Mouse (Mus musculus): ENCODE measurements around the gene Gm26602.

The Gm26602 gene

DNA sequence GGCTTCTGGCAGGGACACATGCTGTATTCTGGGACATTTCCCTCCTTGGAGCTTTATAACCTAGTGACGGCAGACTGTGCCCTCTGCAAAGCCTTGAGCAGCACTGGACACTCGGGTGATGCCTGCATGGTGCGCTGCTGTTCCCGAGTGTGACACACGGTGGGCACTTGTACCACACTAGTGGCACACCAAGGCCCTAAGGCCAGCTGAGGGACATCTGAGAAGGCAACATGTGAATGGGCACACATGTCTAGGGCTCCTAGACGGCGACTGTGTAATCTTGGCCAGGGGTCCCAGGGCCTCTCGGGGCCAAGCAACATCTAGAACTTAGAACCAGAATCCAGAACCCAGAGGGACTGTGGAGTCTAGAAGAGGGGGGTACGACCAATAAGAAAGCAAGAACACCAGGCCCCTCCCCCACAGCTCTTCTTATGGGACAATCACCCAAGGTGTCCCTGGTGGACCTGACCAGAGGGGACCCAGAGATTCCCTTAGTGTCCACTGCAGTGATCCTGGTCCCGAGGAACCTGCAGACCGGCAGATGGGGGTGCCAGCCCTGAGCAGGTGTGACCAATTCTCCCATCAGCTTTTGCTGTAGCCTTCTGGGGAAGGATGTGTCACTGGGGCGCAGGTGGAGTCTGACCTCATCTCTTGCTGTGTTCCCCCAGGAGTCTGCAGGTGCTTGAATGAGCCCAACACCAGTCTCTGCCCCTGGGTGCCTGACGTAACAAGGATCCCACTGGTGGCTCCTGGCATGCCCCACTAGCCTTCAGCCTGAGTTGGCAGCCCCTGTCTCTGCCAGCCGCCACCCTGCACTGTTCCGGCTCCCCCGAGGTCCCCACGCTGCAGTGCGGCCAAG, 19.5 kb downstream of the Gm26602 start:
- CTCF ChIA-PET = interaction anchor here in 2 of 4 experiments (0.6 to 1.3 kb wide), 5 partner anchors 27 to 235 kb away, joined by 3 to 7 read pairs (median 4); partner anchors contain the start of gene Wdr18 (in 1 of the 2)
- POLR2A ChIA-PET = interaction anchor here in 3 of 4 experiments (0.6 to 1.2 kb wide), 4 partner anchors 21 to 238 kb away, joined by 3 to 4 read pairs (median 3); partner anchors contain the start of gene Med16 (in 1 of the 3)

DNA sequence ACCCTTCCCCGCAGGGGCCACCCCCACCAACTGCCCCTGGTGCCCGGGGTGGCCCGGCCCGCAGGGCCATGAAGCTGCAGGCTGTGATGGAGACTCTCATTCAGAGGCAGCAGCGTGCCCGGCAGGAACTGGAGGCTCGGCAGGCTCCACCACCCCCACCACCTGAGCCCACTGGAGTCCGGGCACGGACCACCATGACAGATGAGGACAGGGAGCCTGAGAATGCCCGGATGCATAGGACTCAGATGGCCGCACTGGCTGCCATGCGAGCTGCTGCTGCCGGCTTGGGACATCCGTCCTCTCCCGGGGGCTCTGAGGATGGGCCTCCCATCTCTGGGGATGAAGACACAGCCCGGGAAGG, 20.1 kb downstream of the Gm26602 start:
- CTCF ChIA-PET = interaction anchor here in 1 of 4 experiments (1.2 to 1.3 kb wide), 2 partner anchors 27 to 234 kb away, joined by 3 to 6 read pairs; no protein-coding TSS in a partner anchor

DNA sequence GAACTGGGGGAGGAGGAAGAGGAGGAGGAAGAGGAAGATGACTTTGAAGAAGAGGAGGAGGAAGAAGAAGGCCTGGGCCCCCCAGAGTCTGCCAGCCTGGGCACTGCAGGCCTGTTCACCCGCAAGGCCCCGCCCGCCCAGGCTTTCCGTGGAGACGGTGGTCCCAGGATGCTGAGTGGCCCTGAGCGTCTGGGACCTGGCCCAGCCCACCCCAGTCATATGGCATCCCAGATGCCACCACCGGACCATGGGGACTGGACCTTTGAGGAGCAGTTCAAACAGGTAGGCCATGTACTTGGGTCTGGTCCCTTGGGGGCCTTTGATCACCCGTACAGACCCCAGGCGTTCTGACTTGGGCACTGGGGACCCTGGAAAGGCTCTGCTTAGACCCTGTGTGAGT, 21.1 kb downstream of the Gm26602 start:
- ChIA-PET CTCF (interaction anchor here in 1 of 4 experiments (1.3 kb wide), 1 partner anchor 28 kb away, joined by 3 read pairs; the partner anchor contains the start of gene Wdr18), POLR2A (interaction anchor here in 3 of 4 experiments (0.7 to 1.6 kb wide), 3 partner anchors 15 to 209 kb away, joined by 3 read pairs; partner anchors contain the start of genes Cbarp (in 1 of the 3) and Kiss1r (in 1 of the 3))

More for the DNA sequence above, 20.1 kb downstream of the Gm26602 start:
- POLR2A ChIA-PET = interaction anchor here in 1 of 4 experiments (1.1 kb wide), 1 partner anchor 200 kb away, joined by 3 read pairs; no protein-coding TSS in a partner anchor

DNA sequence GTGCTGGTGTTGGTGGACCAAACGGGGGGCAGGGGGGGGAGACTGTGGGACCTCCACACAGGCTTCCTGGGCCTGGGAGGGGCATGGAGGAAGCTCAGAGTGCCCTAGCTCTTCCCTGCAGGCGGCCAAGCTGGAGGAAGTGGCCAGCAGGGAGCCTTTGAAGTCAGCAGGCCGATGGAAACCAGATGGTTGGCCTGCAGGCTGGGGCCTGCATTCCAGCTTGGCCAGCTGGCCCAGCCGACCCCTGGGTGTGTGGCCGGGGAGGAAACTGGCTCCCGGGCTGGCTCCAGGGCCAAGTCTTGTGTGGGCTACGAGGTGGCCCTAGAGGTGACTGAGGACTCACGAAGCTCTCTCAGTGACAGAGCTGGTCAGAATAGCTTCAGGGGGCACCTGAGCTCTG, 22.1 kb downstream of the Gm26602 start:
- POLR2A ChIA-PET = interaction anchor here in 3 of 4 experiments (0.6 to 2.3 kb wide), 7 partner anchors 16 to 235 kb away, joined by 3 to 7 read pairs (median 3); partner anchors contain the start of genes Kiss1r (in 1 of the 3), Med16 (in 1 of the 3), Ptbp1 (in 1 of the 3) and Wdr18 (in 1 of the 3)
- CTCF ChIA-PET = interaction anchor here in 3 of 4 experiments (0.5 to 1.4 kb wide), 4 partner anchors 8 to 232 kb away, joined by 3 to 4 read pairs (median 3); partner anchors contain the start of gene Wdr18 (in 1 of the 3)

DNA sequence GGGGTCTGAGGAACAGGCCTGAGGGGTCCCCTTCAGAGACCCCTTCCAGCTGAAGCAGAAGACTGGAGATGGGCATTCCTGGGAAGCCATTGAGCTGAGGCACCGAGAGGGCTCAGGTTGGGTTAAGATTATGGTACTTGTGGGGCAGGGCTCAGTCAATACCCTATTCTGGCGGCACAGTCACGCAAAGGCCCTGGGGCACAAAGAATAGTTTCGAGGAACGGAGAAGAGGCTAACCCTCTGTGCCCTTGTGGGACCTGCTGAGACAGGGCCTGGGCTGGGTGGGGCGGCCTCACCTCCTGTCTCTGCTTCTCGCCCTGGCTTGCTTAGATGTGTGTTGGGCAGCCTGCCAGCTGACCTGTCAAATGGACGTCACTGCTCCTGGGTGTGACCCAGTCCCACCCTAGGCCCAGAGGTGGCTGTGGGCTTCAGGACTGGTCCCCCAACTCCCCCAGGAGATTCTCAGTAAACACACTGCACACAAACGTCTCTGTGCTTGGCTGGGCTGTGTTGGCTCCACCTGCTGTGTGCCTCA, 22.6 kb downstream of the Gm26602 start:
- POLR2A ChIA-PET = interaction anchor here in 3 of 4 experiments (0.6 to 2.3 kb wide), 7 partner anchors 17 to 235 kb away, joined by 3 to 7 read pairs (median 3); partner anchors contain the start of genes Kiss1r (in 1 of the 3), Med16 (in 1 of the 3), Ptbp1 (in 1 of the 3) and Wdr18 (in 1 of the 3)

DNA sequence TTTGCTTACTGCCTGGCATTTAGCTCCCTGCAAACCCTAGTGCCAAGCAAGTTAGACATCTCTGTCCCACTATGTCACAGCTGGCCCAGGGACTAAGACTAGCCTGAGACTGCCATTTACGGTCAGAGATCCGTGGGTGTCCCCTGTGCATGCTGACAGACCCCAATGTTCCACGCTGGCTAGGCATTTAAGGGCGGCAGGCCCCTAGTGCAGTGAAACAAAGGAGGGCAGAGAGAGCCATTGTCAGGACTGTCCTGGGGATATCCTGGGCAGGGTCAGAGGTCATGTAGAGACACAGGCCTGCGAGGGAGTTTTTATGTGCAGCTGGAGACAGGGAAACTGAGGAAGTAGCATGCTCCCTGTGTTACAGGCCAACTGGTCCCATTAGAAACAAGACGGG, 23.2 kb downstream of the Gm26602 start:
- ChIA-PET POLR2A (interaction anchor here in 2 of 4 experiments (0.5 to 2.3 kb wide), 5 partner anchors 25 to 234 kb away, joined by 3 to 7 read pairs (median 4); partner anchors contain the start of genes Med16 (in 1 of the 2) and Wdr18 (in 1 of the 2)), CTCF (interaction anchor here in 1 of 4 experiments (1.4 kb wide), 1 partner anchor 9 kb away, joined by 4 read pairs; no protein-coding TSS in a partner anchor)

More for the DNA sequence above, 22.6 kb downstream of the Gm26602 start:
- CTCF ChIA-PET = interaction anchor here in 3 of 4 experiments (0.5 to 1.4 kb wide), 3 partner anchors 9 to 232 kb away, joined by 3 to 4 read pairs (median 3); no protein-coding TSS in a partner anchor

DNA sequence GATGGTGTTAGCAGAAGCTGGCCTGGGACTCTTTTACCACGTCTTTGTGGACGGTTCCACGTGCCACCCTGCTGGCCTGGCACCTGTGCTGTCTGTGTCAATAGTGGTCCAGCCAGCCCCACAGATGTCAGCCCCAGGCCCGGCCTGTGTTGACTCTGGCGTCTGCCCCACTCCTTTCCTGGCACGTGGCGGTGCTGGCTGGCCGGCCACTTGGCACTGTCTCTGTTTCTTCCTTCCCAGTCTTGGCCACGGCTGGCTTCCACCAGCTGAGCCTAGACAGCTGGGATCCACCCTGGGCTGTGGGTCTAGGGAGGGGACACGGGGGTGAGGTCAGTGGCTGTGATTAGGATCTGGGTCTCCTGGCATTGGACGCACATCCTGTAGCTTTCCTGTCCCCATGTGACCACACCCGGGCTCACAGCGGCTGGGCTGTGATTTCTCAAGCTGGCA, 23.6 kb downstream of the Gm26602 start:
- CTCF ChIA-PET = interaction anchor here in 1 of 4 experiments (0.7 kb wide), 1 partner anchor 320 kb away, joined by 3 read pairs; the partner anchor contains the start of gene C2cd4c

DNA sequence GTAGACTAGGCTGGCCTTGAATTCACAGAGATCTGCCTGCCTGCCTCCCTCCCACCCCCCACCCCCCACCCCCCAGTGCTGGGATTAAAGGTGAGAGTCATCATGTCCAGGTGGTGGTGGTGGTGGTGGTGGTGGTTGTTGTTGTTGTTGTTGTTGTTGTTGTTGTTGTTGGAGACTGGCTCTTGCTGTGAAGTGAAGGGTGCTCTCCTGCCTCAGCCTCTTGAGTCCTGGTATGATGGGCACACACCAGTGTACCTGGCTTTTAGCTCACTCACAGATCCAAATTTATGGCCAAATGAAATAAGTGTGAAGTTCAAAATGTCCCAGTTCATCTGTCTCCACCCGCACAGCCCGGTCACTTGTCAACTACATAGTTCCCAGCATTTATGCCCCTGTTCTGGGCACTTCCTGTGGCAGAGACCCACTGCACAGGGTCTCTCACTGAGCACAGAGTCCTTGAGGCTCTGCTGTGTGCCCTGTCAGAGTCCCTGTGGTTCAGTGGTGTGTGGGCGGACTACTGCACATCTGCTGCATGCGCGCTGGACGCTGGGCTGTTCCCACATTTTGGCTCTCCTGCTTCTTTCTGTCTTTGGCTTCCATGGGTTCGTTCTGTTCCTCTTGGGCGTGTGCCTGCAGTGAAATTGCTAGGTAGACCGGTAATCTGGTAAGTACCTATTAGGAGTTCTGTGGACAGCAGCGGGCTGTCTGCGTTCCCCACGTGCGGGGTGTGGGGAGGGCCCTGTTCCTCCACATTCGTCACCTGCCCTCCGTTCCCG, 24.3 kb downstream of the Gm26602 start:
- POLR2A ChIA-PET = interaction anchor here in 2 of 4 experiments (0.8 to 2.3 kb wide), 5 partner anchors 9 to 233 kb away, joined by 3 to 7 read pairs (median 5); partner anchors contain the start of genes Med16 (in 1 of the 2) and Wdr18 (in 1 of the 2)
- CTCF ChIA-PET = interaction anchor here in 1 of 4 experiments (0.7 kb wide), 1 partner anchor 321 kb away, joined by 3 read pairs; the partner anchor contains the start of gene C2cd4c

More for the DNA sequence above, 23.6 kb downstream of the Gm26602 start:
- POLR2A ChIA-PET = interaction anchor here in 2 of 4 experiments (1.5 to 2.3 kb wide), 4 partner anchors 25 to 233 kb away, joined by 3 to 7 read pairs (median 5); partner anchors contain the start of genes Med16 (in 1 of the 2) and Wdr18 (in 1 of the 2)

DNA sequence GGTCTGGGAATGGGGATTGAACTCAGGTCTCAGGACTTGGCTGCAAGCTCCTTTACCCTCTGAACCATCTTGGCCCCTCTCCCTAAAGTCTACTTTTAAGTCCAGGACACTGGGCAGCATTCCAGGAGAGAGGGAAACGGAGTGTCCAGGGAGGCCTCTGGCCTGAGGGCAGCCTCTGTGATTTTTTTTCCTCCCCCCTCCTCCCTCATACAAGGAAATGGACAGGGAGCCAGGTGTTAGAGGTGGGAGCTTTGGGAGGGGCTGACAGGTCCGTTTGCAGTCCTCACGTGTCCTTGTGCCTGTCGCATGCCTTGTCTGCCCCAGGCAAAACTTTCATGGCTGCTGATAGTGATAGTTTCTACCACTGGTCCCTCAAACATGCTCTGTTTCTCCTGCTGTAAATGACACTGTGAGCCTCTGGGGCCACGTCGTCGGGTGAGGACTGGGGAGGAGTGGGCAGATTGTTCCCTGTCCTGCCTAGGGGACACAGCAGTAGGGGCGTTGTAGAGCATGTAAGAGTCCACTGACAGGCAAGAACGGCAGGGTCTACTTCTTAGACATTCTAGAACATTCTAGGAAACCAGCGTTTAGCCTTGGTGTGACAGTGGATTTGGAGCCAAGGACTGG, 25.7 kb downstream of the Gm26602 start:
- CTCF ChIA-PET = interaction anchor here in 1 of 4 experiments (0.7 kb wide), 1 partner anchor 22 kb away, joined by 3 read pairs; no protein-coding TSS in a partner anchor

DNA sequence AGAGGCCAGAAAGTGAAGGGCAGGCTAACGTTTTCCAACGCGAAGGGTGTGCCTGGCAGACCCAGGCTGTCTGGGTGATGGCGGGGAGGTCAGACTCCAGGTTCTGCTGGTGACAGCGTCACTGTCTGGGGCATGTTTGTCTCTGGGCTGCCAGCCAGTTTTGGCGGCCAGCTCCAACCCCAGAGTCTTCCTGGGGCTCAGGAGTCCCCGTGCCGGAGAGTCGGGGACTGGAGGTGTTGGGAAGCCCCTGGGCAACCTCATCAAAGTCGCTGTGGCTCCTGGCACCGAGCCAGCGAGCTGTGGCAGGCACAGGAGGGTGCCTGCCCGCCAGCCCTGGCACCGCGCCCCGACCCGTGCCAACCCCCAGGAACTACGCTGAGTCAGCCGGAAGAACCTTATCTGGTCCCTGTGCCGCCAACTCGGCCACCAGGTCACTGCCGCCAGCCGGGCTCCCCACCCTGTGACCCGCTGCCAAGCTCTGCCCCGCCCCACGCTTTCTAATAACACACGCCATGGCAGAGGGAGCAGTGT, 26.3 kb downstream of the Gm26602 start:
- CTCF ChIA-PET = interaction anchor here in 1 of 4 experiments (0.5 kb wide), 1 partner anchor 168 kb away, joined by 13 read pairs; no protein-coding TSS in a partner anchor
- POLR2A ChIA-PET = interaction anchor here in 2 of 4 experiments (0.5 to 1.4 kb wide), 4 partner anchors 17 to 83 kb away, joined by 3 to 4 read pairs (median 3); partner anchors contain the start of gene Ptbp1 (in 1 of the 2)

More for the DNA sequence above, 25.7 kb downstream of the Gm26602 start:
- POLR2A ChIA-PET = interaction anchor here in 2 of 4 experiments (1.2 to 1.6 kb wide), 4 partner anchors 18 to 72 kb away, joined by 3 to 5 read pairs (median 4); partner anchors contain the start of gene Wdr18 (in 1 of the 2)

DNA sequence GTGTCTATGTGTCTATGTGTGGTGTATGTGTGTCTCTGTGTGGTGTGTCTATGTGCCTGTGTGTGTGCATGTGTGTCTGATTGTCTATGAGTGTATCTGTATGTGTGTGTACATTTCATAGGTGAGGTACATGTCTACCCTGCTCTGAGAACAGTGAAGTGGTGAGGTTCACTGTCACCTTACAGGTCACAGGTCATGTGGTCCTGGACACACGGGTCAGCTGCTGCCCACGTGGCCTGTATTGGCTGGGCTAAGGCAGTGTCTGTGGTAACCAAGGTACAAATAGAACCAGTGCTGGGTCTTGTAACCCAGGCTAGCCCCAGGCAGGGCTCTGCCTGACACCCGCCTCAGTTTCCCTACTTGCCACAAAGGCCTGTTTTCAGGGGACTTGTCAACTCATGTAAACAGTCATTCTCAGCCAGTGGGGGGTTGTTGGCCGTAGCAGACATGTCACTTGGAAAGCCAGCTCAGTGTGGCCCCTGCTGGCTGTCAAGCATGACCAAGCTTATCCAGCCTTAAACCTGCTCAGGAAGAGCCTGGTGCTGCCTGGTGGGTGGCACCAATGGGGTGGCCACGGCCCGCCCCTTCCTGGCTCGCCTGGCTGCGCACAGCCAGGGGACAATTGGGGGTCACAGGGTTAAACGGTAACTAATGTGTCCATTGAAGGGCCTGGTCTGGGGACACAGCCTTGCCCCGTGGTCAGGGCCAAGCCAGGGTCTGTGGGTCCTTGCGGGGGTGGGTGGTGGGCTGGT, 27.3 kb downstream of the Gm26602 start:
- ChIA-PET POLR2A (interaction anchor here in 3 of 4 experiments (0.5 to 1.9 kb wide), 7 partner anchors 20 to 157 kb away, joined by 3 to 4 read pairs (median 3); partner anchors contain the start of genes Med16 (in 1 of the 3), Ptbp1 (in 1 of the 3) and Wdr18 (in 1 of the 3)), CTCF (interaction anchor here in 2 of 4 experiments (0.5 to 0.6 kb wide), 3 partner anchors 169 to 798 kb away, joined by 3 to 13 read pairs (median 6); no protein-coding TSS in a partner anchor)

DNA sequence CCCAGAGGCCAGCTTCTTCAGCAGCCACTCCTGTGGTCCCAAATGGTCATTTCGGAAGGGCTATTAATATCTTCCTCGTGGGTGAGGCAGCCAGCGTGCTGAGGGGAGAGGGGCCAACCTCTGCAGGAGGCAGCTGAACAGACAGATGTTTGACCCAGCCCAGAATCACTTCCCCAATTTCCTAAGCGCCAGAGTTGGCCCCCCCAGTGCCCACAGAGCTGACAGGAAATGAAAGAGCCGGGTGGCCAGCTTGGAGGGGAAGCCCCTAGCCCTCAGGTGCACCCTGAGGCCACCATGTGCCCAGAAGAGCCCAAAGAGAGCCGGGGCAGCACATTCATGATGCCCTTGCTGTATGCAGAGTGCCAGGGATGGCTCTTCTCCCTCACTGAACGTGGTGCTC, 30.1 kb downstream of the Gm26602 start:
- ChIA-PET CTCF (interaction anchor here in 1 of 4 experiments (0.6 kb wide), 1 partner anchor 666 kb away, joined by 3 read pairs; no protein-coding TSS in a partner anchor), POLR2A (interaction anchor here in 1 of 4 experiments (0.7 kb wide), 1 partner anchor 253 kb away, joined by 3 read pairs; no protein-coding TSS in a partner anchor)

DNA sequence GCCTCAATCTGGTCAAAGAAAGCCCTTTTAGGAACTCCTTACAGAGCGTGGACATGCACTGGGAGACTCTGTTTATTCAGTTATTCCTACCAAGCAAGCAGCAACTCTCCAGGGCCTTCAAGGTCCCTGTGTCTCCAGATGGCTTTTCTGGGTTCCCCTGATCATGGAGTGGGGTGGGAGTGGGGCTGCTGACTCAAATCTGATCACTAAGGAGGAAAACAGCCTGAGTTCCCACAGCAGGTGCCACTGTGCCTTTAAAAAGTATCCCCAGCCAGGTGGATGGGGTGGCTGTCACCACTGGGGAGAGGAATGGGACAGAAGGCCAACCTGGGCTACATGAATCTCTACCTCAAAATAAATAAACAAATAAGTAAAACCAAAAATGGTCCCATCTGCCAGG, 32.3 kb downstream of the Gm26602 start:
- CTCF ChIA-PET = interaction anchor here in 1 of 4 experiments (0.6 kb wide), 1 partner anchor 16 kb away, joined by 3 read pairs; the partner anchor contains the start of gene Arid3a
- POLR2A ChIA-PET = interaction anchor here in 1 of 4 experiments (0.7 to 0.9 kb wide), 2 partner anchors 112 to 265 kb away, joined by 3 to 6 read pairs; no protein-coding TSS in a partner anchor

DNA sequence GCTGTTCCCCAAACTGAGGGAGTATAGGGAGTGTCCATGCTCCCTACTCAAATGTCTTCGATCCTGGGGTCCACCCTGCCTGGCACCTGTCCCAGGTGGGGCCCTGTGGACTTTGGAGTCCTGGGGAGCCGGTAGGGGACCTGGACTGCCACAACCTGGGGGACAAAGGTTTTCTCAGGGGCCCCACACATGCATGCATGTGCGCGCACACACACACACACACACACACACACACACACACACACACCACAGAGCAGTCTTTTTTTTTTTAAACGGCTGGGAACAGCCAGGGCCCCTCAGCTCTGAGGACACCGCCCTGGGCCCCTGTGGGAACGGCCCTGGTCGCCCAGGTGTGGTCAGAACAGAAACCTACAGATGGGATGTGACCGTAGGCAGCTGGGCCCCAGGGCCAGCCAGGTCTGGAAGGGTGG, 32.8 kb downstream of the Gm26602 start:
- ChIA-PET CTCF (interaction anchor here in 1 of 4 experiments (0.7 kb wide), 1 partner anchor 1541 kb away, joined by 3 read pairs; no protein-coding TSS in a partner anchor), POLR2A (interaction anchor here in 2 of 4 experiments (0.5 to 1.6 kb wide), 4 partner anchors 8 to 264 kb away, joined by 3 to 5 read pairs (median 3); partner anchors contain the start of gene Med16 (in 1 of the 2))

All from embryonic stem cell, embryonic (primary cell).